Mouse (Mus musculus): ENCODE data around the gene Gpr179. TPM values are rescaled to one million over a fixed set of nuclear protein-coding genes. Genes with fewer than 3 reads are reported as not detected.

The Gpr179 gene
- polyA plus RNA-seq, 1 experiment from 2014 or later = 0.01 TPM

DNA sequence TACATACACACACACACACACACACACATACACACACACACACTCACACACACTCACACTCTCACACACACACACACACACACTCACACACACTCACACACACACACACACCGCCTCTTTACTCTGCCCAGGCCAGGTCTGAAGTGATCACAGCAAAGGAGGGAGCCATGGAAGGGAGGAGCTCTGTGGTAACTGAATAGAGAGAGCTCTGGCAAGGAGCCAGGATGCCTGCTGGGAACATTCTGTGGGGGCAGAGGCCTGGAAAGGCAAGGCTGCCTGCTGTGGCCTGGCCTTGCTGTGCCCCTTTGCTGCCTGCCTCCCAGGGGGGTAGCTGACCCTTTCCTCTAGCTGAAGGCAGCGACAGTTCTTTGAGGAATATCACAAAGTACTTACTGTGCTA is 1.8 kb downstream of the Gpr179 start:
- Histone ChIP-seq H3K4me2 (no peak overlapping the region), H3K9ac (ENCODE audit: low read depth, low read length) (no peak overlapping the region), H3K27ac (ENCODE audit: low read depth, low read length) (peak overlapping the region; percentile 24), H3K4me3 (ENCODE audit: low read depth, low read length) (no peak overlapping the region), H3K4me1 (ENCODE audit: control insufficient read depth, insufficient read depth, low read length) (peaks cover 17% of the 10 kb centered on the region), H3K9me3 (replicated peaks; ENCODE audit: control insufficient read depth, low read length) (no peaks in the 10 kb centered on the region), H3K36me3 (ENCODE audit: control insufficient read depth, insufficient read depth, low read length) (no peaks in the 10 kb centered on the region), H3K27me3 (ENCODE audit: control insufficient read depth, insufficient read depth, low read length) (no peaks in the 10 kb centered on the region)
- no peak; the same call in 1 of the 2 replicates for ATAC-seq (replicated peaks; ENCODE audit: insufficient number of reproducible peaks, low FRiP score, low TSS enrichment)
- WGBS (ENCODE audit: insufficient replicate concordance) = 14% methylated on average over 2 of the region's 2 CpGs

DNA sequence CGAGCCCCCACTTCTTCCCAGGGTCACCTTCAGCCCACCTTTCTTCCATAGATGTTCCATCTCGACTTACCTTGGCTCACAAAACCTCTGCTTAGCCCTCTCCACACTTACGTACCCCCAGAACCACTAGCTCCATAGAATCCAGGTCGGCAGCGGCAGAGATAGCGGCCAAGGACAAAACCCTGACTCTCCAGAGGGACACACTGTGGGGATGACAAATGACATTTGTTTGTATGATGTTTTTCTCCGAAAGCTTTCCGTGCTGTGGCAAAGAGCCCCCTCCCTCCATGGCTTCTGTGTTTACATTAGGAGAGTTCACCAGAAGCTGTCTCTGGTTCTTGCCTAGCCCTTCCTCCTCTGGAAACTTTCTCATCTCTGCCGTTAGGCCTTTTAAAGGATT is 4.6 kb downstream of the Gpr179 start:
- Histone ChIP-seq H3K4me3 (ENCODE audit: low read depth, low read length) (no peak overlapping the region), H3K4me2 (no peak overlapping the region), H3K27me3 (ENCODE audit: control insufficient read depth, insufficient read depth, low read length) (no peaks in the 10 kb centered on the region), H3K9ac (ENCODE audit: low read depth, low read length) (no peak overlapping the region), H3K36me3 (ENCODE audit: control insufficient read depth, insufficient read depth, low read length) (no peaks in the 10 kb centered on the region), H3K4me1 (ENCODE audit: control insufficient read depth, insufficient read depth, low read length) (peaks cover 17% of the 10 kb centered on the region), H3K27ac (ENCODE audit: low read depth, low read length) (no peak overlapping the region), H3K9me3 (replicated peaks; ENCODE audit: control insufficient read depth, low read length) (no peaks in the 10 kb centered on the region)
- no peak for ATAC-seq (replicated peaks; ENCODE audit: insufficient number of reproducible peaks, low FRiP score, low TSS enrichment)
- whole genome bisulfite sequencing (ENCODE audit: insufficient replicate concordance) = 76% methylated on average over 9 of the region's 9 CpGs

DNA sequence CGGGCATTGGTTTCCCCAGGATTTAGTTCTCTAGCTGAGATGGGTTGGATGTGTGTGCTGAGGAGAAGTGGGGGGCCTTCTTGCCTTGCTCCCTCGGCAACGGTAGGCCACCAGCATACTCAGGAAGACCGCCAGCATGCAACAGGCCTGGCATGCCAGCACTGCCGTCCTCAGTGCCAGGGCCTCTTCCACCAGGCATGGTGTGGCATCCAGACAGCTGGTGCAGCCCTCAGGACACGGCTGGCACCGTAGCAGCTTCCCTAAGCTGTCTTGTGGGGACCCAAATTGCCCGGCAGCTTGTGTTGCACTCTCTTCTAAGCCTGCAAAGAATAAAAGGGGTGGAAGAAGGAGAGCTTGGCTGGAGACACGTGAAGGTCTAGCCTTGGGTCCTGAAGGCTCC is 5.5 kb downstream of the Gpr179 start:
- H3K9ac ChIP-seq (ENCODE audit: low read depth, low read length) = no peak overlapping the region
- H3K4me2 ChIP-seq = no peak overlapping the region
- no peaks in the 10 kb centered on the region for H3K9me3 ChIP-seq (replicated peaks; ENCODE audit: control insufficient read depth, low read length)
- 81% methylated on average over 9 of the region's 9 CpGs for WGBS (ENCODE audit: insufficient replicate concordance)
- peaks cover 17% of the 10 kb centered on the region for H3K4me1 ChIP-seq (ENCODE audit: control insufficient read depth, insufficient read depth, low read length)
- no peaks in the 10 kb centered on the region for H3K27me3 ChIP-seq (ENCODE audit: control insufficient read depth, insufficient read depth, low read length)
- no peak overlapping the region for H3K27ac ChIP-seq (ENCODE audit: low read depth, low read length)
- no peak for ATAC-seq (replicated peaks; ENCODE audit: insufficient number of reproducible peaks, low FRiP score, low TSS enrichment)
- no peaks in the 10 kb centered on the region for H3K36me3 ChIP-seq (ENCODE audit: control insufficient read depth, insufficient read depth, low read length)
- no peak overlapping the region for H3K4me3 ChIP-seq (ENCODE audit: low read depth, low read length)

GRCm38 (mm10) chr11:97345446-97345845 is 6.4 kb downstream of the Gpr179 start:
- Histone ChIP-seq H3K27ac (ENCODE audit: low read depth, low read length) (0 out of 2 replicates have a peak overlapping the region, but pooled peaks have one; percentile 6), H3K9me3 (replicated peaks; ENCODE audit: control insufficient read depth, low read length) (no peaks in the 10 kb centered on the region), H3K36me3 (ENCODE audit: control insufficient read depth, insufficient read depth, low read length) (no peaks in the 10 kb centered on the region), H3K27me3 (ENCODE audit: control insufficient read depth, insufficient read depth, low read length) (0 out of 2 replicates have a peak, but pooled peaks cover 2% of the 10 kb centered on the region), H3K4me3 (ENCODE audit: low read depth, low read length) (no peak overlapping the region), H3K4me1 (ENCODE audit: control insufficient read depth, insufficient read depth, low read length) (peaks cover 14% of the 10 kb centered on the region), H3K4me2 (no peak overlapping the region), H3K9ac (ENCODE audit: low read depth, low read length) (no peak overlapping the region)
- ATAC-seq (replicated peaks; ENCODE audit: insufficient number of reproducible peaks, low FRiP score, low TSS enrichment) = no peak; the same call in 1 of the 2 replicates
- WGBS (ENCODE audit: insufficient replicate concordance) = 56% methylated on average over 10 of the region's 10 CpGs

DNA sequence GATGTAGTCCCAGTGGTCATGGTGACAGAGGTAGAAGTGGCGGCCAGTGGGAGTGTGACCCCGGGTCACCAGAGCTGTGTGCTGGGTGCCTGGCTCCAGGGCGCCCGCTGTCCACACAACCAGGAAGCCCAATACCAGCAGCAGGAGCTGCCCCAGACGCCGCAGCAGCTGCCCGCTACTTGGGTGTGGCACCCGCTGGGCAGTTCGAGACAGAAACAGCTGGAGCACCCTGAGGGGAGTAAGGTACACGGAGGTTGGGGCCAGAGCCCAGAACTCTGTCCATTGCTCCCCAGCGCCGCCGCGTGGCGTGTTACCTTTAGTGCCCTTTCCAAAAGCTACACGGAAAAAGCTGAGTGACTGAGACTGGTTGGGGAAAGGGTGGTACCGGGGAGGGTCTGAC is 8.3 kb downstream of the Gpr179 start:
- ATAC-seq (replicated peaks; ENCODE audit: insufficient number of reproducible peaks, low FRiP score, low TSS enrichment) = no peak
- Histone ChIP-seq H3K27ac (ENCODE audit: low read depth, low read length) (no peak overlapping the region), H3K4me3 (ENCODE audit: low read depth, low read length) (no peak overlapping the region), H3K4me1 (ENCODE audit: control insufficient read depth, insufficient read depth, low read length) (peaks cover 8% of the 10 kb centered on the region), H3K4me2 (peak overlapping the region; percentile 50), H3K9me3 (replicated peaks; ENCODE audit: control insufficient read depth, low read length) (no peaks in the 10 kb centered on the region), H3K36me3 (ENCODE audit: control insufficient read depth, insufficient read depth, low read length) (no peaks in the 10 kb centered on the region), H3K9ac (ENCODE audit: low read depth, low read length) (no peak overlapping the region), H3K27me3 (ENCODE audit: control insufficient read depth, insufficient read depth, low read length) (peaks cover 12% of the 10 kb centered on the region; the same call in 1 of the 2 replicates)
- WGBS (ENCODE audit: insufficient replicate concordance) = 14% methylated on average over 17 of the region's 17 CpGs

DNA sequence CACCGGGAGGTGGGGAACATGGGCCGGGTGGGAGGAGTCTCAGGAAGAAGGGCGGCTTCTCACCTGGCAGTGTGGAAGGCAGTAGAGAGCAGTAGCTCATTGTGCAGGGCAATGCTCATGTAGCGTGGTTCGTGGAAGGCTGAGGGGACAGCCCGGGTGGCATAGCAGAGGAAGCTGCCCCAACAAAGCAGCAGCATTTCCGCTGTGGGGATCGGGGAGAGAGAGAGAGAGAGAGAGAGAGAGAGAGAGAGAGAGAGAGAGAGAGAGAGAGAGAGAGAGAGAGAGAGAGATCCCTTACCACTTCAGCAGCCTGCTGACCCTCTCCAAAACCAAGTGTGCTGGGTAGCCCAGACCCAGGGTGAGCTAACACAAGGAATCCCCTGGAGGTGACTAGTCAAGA is 8.7 kb downstream of the Gpr179 start:
- no peak overlapping the region for H3K9ac ChIP-seq (ENCODE audit: low read depth, low read length)

DNA sequence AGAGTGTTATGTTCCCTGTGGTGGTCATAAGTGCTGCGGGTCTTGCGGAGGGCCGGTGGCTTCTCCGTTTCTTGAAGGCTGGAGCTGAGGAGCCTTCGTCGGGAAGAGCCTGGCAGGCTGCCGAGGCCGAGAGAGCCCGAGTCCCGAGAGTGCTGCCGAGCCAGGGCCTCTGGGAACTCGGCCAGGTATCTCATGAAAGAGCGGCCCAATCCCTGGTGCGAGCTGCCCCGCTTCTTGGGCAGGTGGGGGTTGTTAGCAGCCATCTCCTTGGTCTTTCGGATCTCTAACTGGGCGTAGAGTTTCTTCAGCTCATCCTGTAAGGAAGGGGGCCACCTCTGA is 12.9 kb downstream of the Gpr179 start:
- 22% methylated on average over 17 of the region's 17 CpGs for WGBS (ENCODE audit: insufficient replicate concordance)
- Histone ChIP-seq H3K4me2 (peak overlapping the region; percentile 56), H3K9ac (ENCODE audit: low read depth, low read length) (peak overlapping the region; percentile 34; the same call in 1 of the 2 replicates), H3K27me3 (ENCODE audit: control insufficient read depth, insufficient read depth, low read length) (peaks cover 41% of the 10 kb centered on the region), H3K4me3 (ENCODE audit: low read depth, low read length) (peak overlapping the region; percentile 12; the same call in 1 of the 2 replicates), H3K9me3 (replicated peaks; ENCODE audit: control insufficient read depth, low read length) (no peaks in the 10 kb centered on the region), H3K27ac (ENCODE audit: low read depth, low read length) (no peak overlapping the region), H3K4me1 (ENCODE audit: control insufficient read depth, insufficient read depth, low read length) (peaks cover 9% of the 10 kb centered on the region), H3K36me3 (ENCODE audit: control insufficient read depth, insufficient read depth, low read length) (no peaks in the 10 kb centered on the region)
- ATAC-seq (replicated peaks; ENCODE audit: insufficient number of reproducible peaks, low FRiP score, low TSS enrichment) = no peak

More for the DNA sequence above, 8.7 kb downstream of the Gpr179 start:
- ATAC-seq (replicated peaks; ENCODE audit: insufficient number of reproducible peaks, low FRiP score, low TSS enrichment) = no peak
- Histone ChIP-seq H3K27me3 (ENCODE audit: control insufficient read depth, insufficient read depth, low read length) (peaks cover 16% of the 10 kb centered on the region; the same call in 1 of the 2 replicates), H3K27ac (ENCODE audit: low read depth, low read length) (no peak overlapping the region), H3K4me2 (no peak overlapping the region), H3K36me3 (ENCODE audit: control insufficient read depth, insufficient read depth, low read length) (no peaks in the 10 kb centered on the region), H3K4me1 (ENCODE audit: control insufficient read depth, insufficient read depth, low read length) (peaks cover 12% of the 10 kb centered on the region), H3K4me3 (ENCODE audit: low read depth, low read length) (no peak overlapping the region), H3K9me3 (replicated peaks; ENCODE audit: control insufficient read depth, low read length) (no peaks in the 10 kb centered on the region)
- 25% methylated on average over 6 of the region's 8 CpGs for whole genome bisulfite sequencing (ENCODE audit: insufficient replicate concordance)

DNA sequence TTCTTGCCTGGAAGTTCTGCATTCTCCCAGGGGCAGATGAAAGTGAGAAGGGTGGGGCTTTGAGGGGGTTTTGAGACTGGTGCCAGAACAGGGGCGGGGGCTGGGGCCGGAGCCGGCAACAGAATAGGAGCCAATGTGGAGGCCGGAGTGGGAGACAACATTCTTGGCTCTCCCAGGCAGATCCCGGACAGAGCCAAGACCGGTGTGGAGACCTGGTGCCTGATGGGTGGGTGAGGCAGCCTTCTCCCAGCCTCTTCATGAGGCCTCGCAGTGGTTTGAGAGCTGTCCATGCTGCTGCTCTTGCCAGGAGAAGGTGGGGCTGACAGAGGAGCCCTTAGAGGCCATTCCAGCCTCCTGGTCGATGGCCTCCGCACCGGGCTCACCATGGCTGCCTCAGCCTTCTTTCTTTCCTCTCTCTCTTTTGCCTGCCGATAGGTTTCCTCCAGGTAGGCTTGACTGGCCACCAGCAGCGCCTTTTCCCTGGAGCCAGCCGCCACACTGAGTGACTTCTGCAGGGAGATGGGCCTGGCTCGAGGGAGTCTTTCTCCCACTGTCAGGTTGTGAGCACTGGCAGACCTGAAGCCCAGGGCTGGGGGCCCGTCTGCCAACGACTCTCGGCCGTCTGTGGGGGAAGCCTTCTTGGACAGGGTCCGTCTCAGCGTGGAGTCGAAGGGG is 13.4 kb downstream of the Gpr179 start:
- H3K4me3 ChIP-seq (ENCODE audit: low read depth, low read length) = peak overlapping the region; percentile 12; the same call in 1 of the 2 replicates
- H3K36me3 ChIP-seq (ENCODE audit: control insufficient read depth, insufficient read depth, low read length) = no peaks in the 10 kb centered on the region
- H3K27ac ChIP-seq (ENCODE audit: low read depth, low read length) = no peak overlapping the region
- no peak for ATAC-seq (replicated peaks; ENCODE audit: insufficient number of reproducible peaks, low FRiP score, low TSS enrichment)
- H3K27me3 ChIP-seq (ENCODE audit: control insufficient read depth, insufficient read depth, low read length) = peaks cover 41% of the 10 kb centered on the region
- no peaks in the 10 kb centered on the region for H3K9me3 ChIP-seq (replicated peaks; ENCODE audit: control insufficient read depth, low read length)
- peak overlapping the region; percentile 34; the same call in 1 of the 2 replicates for H3K9ac ChIP-seq (ENCODE audit: low read depth, low read length)
- 30% methylated on average over 21 of the region's 21 CpGs for WGBS (ENCODE audit: insufficient replicate concordance)
- H3K4me2 ChIP-seq = peak overlapping the region; percentile 56
- peaks cover 9% of the 10 kb centered on the region for H3K4me1 ChIP-seq (ENCODE audit: control insufficient read depth, insufficient read depth, low read length)

DNA sequence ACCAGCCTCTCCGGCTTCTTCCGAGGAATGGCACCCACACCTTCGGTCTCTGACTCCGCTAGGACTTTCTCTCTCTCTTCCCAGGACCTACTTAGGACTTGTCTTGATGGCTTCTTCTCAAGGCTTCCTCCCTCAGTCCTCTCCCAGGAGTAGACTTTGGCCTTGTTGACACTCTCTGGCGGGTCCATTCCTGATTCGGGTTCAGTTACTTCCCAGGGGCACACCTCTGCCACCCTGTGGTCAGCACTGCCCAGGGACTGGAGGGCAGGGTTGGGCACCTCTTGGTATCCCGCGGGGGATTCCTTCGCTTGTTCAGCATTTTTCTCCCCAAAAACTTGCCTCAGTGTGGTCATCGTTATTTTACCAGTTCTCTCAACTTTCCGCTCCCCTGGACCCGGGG is 14.5 kb downstream of the Gpr179 start:
- peaks cover 41% of the 10 kb centered on the region for H3K27me3 ChIP-seq (ENCODE audit: control insufficient read depth, insufficient read depth, low read length)
- H3K27ac ChIP-seq (ENCODE audit: low read depth, low read length) = no peak overlapping the region
- no peak overlapping the region for H3K9ac ChIP-seq (ENCODE audit: low read depth, low read length)
- no peak overlapping the region for H3K4me2 ChIP-seq
- no peak for ATAC-seq (replicated peaks; ENCODE audit: insufficient number of reproducible peaks, low FRiP score, low TSS enrichment)
- no peaks in the 10 kb centered on the region for H3K36me3 ChIP-seq (ENCODE audit: control insufficient read depth, insufficient read depth, low read length)
- peaks cover 9% of the 10 kb centered on the region for H3K4me1 ChIP-seq (ENCODE audit: control insufficient read depth, insufficient read depth, low read length)
- 68% methylated on average over 12 of the region's 12 CpGs for WGBS (ENCODE audit: insufficient replicate concordance)
- no peak overlapping the region for H3K4me3 ChIP-seq (ENCODE audit: low read depth, low read length)
- no peaks in the 10 kb centered on the region for H3K9me3 ChIP-seq (replicated peaks; ENCODE audit: control insufficient read depth, low read length)
